Mouse (Mus musculus): ENCODE results near the gene Habp2.

DNA sequence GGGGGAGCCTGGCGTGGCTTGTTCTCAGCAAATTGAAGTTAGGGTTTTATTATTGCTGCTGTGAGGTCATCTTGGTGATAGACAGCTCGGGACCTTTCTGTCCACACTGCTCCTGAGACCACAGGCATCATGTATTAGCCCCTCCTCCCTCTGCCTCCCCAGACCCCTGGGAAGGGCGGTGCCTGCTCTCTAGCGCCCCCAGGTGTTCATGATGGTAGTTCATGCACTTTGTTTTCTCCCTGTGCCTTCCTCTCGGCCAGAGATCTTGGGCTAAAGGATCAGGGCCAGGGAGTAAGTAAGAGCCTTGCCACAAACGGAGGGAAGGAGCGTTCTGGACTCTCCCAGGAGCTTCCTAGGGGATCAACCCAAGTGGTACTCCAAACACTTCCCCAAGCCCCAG lies 32.2 kb upstream of the Habp2 start:
- TF ChIP-seq ZC3H11A (IDR thresholded peaks at IDR 0.05; ENCODE audit: low read depth, low read length) (no peak), POLR2A (IDR thresholded peaks at IDR 0.05; ENCODE audit: low read depth, low read length) (no peak), CHD1 (IDR thresholded peaks at IDR 0.05; ENCODE audit: low read depth, low read length) (no peak), EP300 (IDR thresholded peaks at IDR 0.05; ENCODE audit: low read length) (no peak), MYC (IDR thresholded peaks at IDR 0.05; ENCODE audit: low read depth, low read length) (no peak), MAFK (IDR thresholded peaks at IDR 0.05; ENCODE audit: insufficient replicate concordance, low read length) (no peak), GABPA (IDR thresholded peaks at IDR 0.05; ENCODE audit: insufficient replicate concordance, low read depth, low read length) (no peak), USF1 (IDR thresholded peaks at IDR 0.05; ENCODE audit: low read depth, low read length) (no peak)

Data from CH12.LX (cell line).